In genomic region chr14:77011804-77012203, GRCm38 (mm10) we compare ENCODE assay signal across 9 mouse cellular contexts. TPM values are rescaled to one million over a fixed set of nuclear protein-coding genes. Genes with fewer than 3 reads are reported as not detected.
A peak's percentile ranks its signal among the peaks of the same experiment; 100 is the strongest.
DNase-seq lines count a peak whose midpoint lies in the region; ATAC-seq and TF ChIP-seq lines count a peak whose summit lies in the region.
"Had no signal": no experiment of that assay in that cellular context is flagged by ENCODE, and none has a peak within 500 bp of the region (broad histone marks: within the 10 kb centered on the region; RNA-seq: fewer than 3 reads in every experiment).

No protein-coding gene starts in this region.

- no peak overlapping the region for H3K9ac ChIP-seq in ES-Bruce4 (ENCODE audit: low read depth, poor library complexity, severe bottlenecking)
- H3K9ac ChIP-seq in lung, embryonic 14.5 days, result no peak overlapping the region
- H3K9ac ChIP-seq: liver, embryonic 15.5 days had no signal

- TF ChIP-seq EP300 in ES-Bruce4 (IDR thresholded peaks at IDR 0.05; ENCODE audit: insufficient read depth, low read depth, low read length), result no peak

- H3K4me2 ChIP-seq in lung, embryonic 14.5 days, result no peak overlapping the region
- H3K4me2 ChIP-seq: liver, embryonic 15.5 days had no signal

- no peaks in the 10 kb centered on the region for H3K36me3 ChIP-seq in ES-Bruce4 (ENCODE audit: control insufficient read depth, insufficient read depth, low read length, poor library complexity, severe bottlenecking)
- no peaks in the 10 kb centered on the region for H3K36me3 ChIP-seq in lung, embryonic 14.5 days (ENCODE audit: insufficient read depth)
- H3K36me3 ChIP-seq: liver, embryonic 15.5 days had no signal

- 0 out of 2 replicates have a peak, but pooled peaks have one; percentile 47 for ATAC-seq in lung, embryonic 14.5 days (ENCODE audit: insufficient read depth)

- TF ChIP-seq CTCF in ES-Bruce4 (IDR thresholded peaks at IDR 0.05; ENCODE audit: low read depth, low read length), result peak; percentile 33
- TF ChIP-seq CTCF in lung, embryonic 14.5 days (IDR thresholded peaks at IDR 0.05; ENCODE audit: low read depth), result peak; percentile 92

- intact Hi-C loops in gastrocnemius, postnatal 14 days (cut with DNase I; ENCODE audit: low total_unique reads), result loop anchor here (5.0 kb wide), 1 partner anchor 530 kb away; no protein-coding TSS in a partner anchor

- TF ChIP-seq POLR2A in ES-Bruce4 (IDR thresholded peaks at IDR 0.05; ENCODE audit: insufficient read depth, low read length), result no peak

- WGBS in lung, embryonic 14.5 days, result 2% methylated on average over 3 of the region's 3 CpGs

- peak; percentile 60 to 89 for DNase-seq in adrenal gland, adult (ENCODE audit: inconsistent age in 2 of 2, low spot score in 1 of 2)
- DNase-seq in cerebellum, postnatal 4 days (ENCODE audit: low spot score in 2 of 2), result peak; percentile 78
- DNase-seq in gastrocnemius, postnatal 14 days, result peak; percentile 42
- peak; percentile 54 to 83 for DNase-seq in kidney, postnatal 25 days
- peak; percentile 92 for DNase-seq in lung, embryonic 14.5 days
- DNase-seq in retina, adult 2 months (ENCODE audit: low read depth, low spot score), result peak; percentile 50
- DNase-seq in urinary bladder, postnatal 36 days (ENCODE audit: low spot score in 2 of 2), result peak; percentile 42 to 53

- H3K4me3 ChIP-seq in ES-Bruce4 (ENCODE audit: low read depth, low read length), result no peak overlapping the region
- no peak overlapping the region for H3K4me3 ChIP-seq in lung, embryonic 14.5 days (ENCODE audit: low read depth, low read length)
- H3K4me3 ChIP-seq: liver, embryonic 15.5 days had no signal

- H3K27ac ChIP-seq in ES-Bruce4 (ENCODE audit: insufficient read depth, low read length), result no peak overlapping the region
- H3K27ac ChIP-seq in lung, embryonic 14.5 days (ENCODE audit: low read depth), result no peak overlapping the region
- H3K27ac ChIP-seq: liver, embryonic 15.5 days had no signal

- peaks cover 1% of the 10 kb centered on the region for H3K4me1 ChIP-seq in ES-Bruce4 (ENCODE audit: control insufficient read depth, insufficient read depth, low read length)
- H3K4me1 ChIP-seq in lung, embryonic 14.5 days (ENCODE audit: insufficient read depth), result no peaks in the 10 kb centered on the region
- H3K4me1 ChIP-seq: liver, embryonic 15.5 days had no signal

- H3K9me3 ChIP-seq in ES-Bruce4 (replicated peaks; ENCODE audit: control insufficient read depth, insufficient read depth, low read length, poor library complexity, severe bottlenecking), result no peaks in the 10 kb centered on the region
- H3K9me3 ChIP-seq in lung, embryonic 14.5 days (ENCODE audit: low read depth, low read length), result no peaks in the 10 kb centered on the region
- H3K9me3 ChIP-seq: liver, embryonic 15.5 days had no signal

- H3K27me3 ChIP-seq in ES-Bruce4 (ENCODE audit: control insufficient read depth, insufficient read depth, low read length, poor library complexity, severe bottlenecking), result no peaks in the 10 kb centered on the region
- H3K27me3 ChIP-seq in lung, embryonic 14.5 days (ENCODE audit: insufficient read depth, low read length), result no peaks in the 10 kb centered on the region
- H3K27me3 ChIP-seq: liver, embryonic 15.5 days had no signal

RNA-seq across cellular contexts. Expression of gene Ccdc122, which starts 24.8 kb away (rescaled TPM):
- 2.0 and 3.7 TPM in 2 replicates for polyA plus RNA-seq in ES-Bruce4 (2011; ENCODE audit: insufficient read depth, insufficient read length, low read depth, missing spikeins)
- under 1 TPM; 0.73 to 0.88 TPM for total RNA-seq in gastrocnemius, postnatal 14 days (2021)
- polyA plus RNA-seq in lung, embryonic 14.5 days (2014; fragmentation: Nextera tagmentation; extraction: Ambion mirVana), result 4.9 and 7.0 TPM in 2 replicates

RNA-seq across cellular contexts. Expression of gene Lacc1, which starts 24.9 kb away (rescaled TPM):
- 6.2 and 6.7 TPM in 2 replicates for polyA plus RNA-seq in ES-Bruce4 (2011; ENCODE audit: insufficient read depth, insufficient read length, low read depth, missing spikeins)
- total RNA-seq in gastrocnemius, postnatal 14 days (2021), result 1 to 10 TPM; 1.2 to 2.1 TPM
- polyA plus RNA-seq in lung, embryonic 14.5 days (2014; fragmentation: Nextera tagmentation; extraction: Ambion mirVana), result 14.6 and 16.6 TPM in 2 replicates

Comparison
In these comparisons a context has a peak if more than half of its experiments do, and no peak if none do; other contexts are left out.
1. DNase-seq: peak in every context shown above with its lines; median percentile 92 in lung, embryonic 14.5 days; 78 in cerebellum, postnatal 4 days; 74 in adrenal gland, adult; 68 in kidney, postnatal 25 days; 50 in retina, adult 2 months; 48 in urinary bladder, postnatal 36 days; 42 in gastrocnemius, postnatal 14 days.